Comparison of ENCODE assay signal across 23 mouse cellular contexts in genomic region chr11:64516712-64517589, GRCm38 (mm10).
DNase-seq lines count a peak whose midpoint lies in the region; ATAC-seq and TF ChIP-seq lines count a peak whose summit lies in the region.
"Had no signal": no experiment of that assay in that cellular context is flagged by ENCODE, and none has a peak within 500 bp of the region (broad histone marks: within the 10 kb centered on the region; RNA-seq: fewer than 3 reads in every experiment).

No protein-coding gene starts in this region.

- no peaks in the 10 kb centered on the region for H3K36me3 ChIP-seq in liver, embryonic 12.5 days
- H3K36me3 ChIP-seq in liver, embryonic 11.5 days (ENCODE audit: control insufficient read depth, insufficient read depth, low read length), result no peaks in the 10 kb centered on the region
- H3K36me3 ChIP-seq: embryonic facial prominence, embryonic 12.5 days; forebrain, embryonic 15.5 days; limb, embryonic 12.5 days; midbrain, embryonic 15.5 days; neural tube, embryonic 15.5 days had no signal

- peak overlapping the region; percentile 35 for H3K27ac ChIP-seq in gastrocnemius, adult 2 months
- no peak overlapping the region for H3K27ac ChIP-seq in liver, embryonic 12.5 days
- no peak overlapping the region for H3K27ac ChIP-seq in liver, embryonic 11.5 days (ENCODE audit: low read depth, low read length)
- H3K27ac ChIP-seq: embryonic facial prominence, embryonic 12.5 days; forebrain, embryonic 15.5 days; hindbrain, embryonic 14.5 days; kidney, postnatal 0 days; limb, embryonic 12.5 days; midbrain, embryonic 15.5 days; neural tube, embryonic 15.5 days had no signal

- H3K9me3 ChIP-seq in liver, embryonic 12.5 days (replicated peaks), result no peaks in the 10 kb centered on the region
- no peaks in the 10 kb centered on the region for H3K9me3 ChIP-seq in liver, embryonic 11.5 days (ENCODE audit: control insufficient read depth, low read length)
- H3K9me3 ChIP-seq: embryonic facial prominence, embryonic 12.5 days; forebrain, embryonic 15.5 days; limb, embryonic 12.5 days; midbrain, embryonic 15.5 days; neural tube, embryonic 15.5 days had no signal

- WGBS in liver, embryonic 12.5 days (ENCODE audit: insufficient replicate concordance), result 47% methylated on average over 9 of the region's 9 CpGs
- 65% methylated on average over 9 of the region's 9 CpGs for WGBS in liver, embryonic 11.5 days

- no peak for TF ChIP-seq CTCF in gastrocnemius, adult 2 months (IDR thresholded peaks at IDR 0.05)

- intact Hi-C loops in gastrocnemius, adult 2 months (cut with DNase I), result no loop called here
- intact Hi-C loops in gastrocnemius, postnatal 36 days (cut with DNase I), result no loop called here

- ATAC-seq in liver, embryonic 12.5 days, result no peak
- ATAC-seq in liver, embryonic 11.5 days (replicated peaks; ENCODE audit: low FRiP score), result no peak
- ATAC-seq in common myeloid progenitor, adult 5-6 weeks (replicated peaks; ENCODE audit: low read depth, poor library complexity, severe bottlenecking), result peak; percentile 58
- peak; percentile 60 for ATAC-seq in megakaryocyte progenitor cell, adult 5-6 weeks (replicated peaks; ENCODE audit: poor library complexity)
- ATAC-seq: forebrain, embryonic 15.5 days; intestine, embryonic 16.5 days; midbrain, embryonic 15.5 days had no signal

- DNase-seq in gastrocnemius, adult 2 months, result no peak
- DNase-seq in gastrocnemius, postnatal 36 days, result no peak
- DNase-seq in liver, embryonic 11.5 days (ENCODE audit: low spot score), result no peak
- no peak for DNase-seq in cerebellum, postnatal 25 days
- no peak for DNase-seq in kidney, adult 18-20 months
- DNase-seq: adrenal gland, postnatal 36 days; cerebellum, adult 8-10 months; gastrocnemius, postnatal 25 days; lung, embryonic 14.5 days; right cerebral cortex, postnatal 14 days; spleen, adult 18-20 months; thymus, postnatal 4 days had no signal

- H3K4me1 ChIP-seq in liver, embryonic 12.5 days, result peaks cover 28% of the 10 kb centered on the region
- H3K4me1 ChIP-seq in liver, embryonic 11.5 days (replicated peaks; ENCODE audit: control insufficient read depth, insufficient read depth, low read length), result peaks cover 5% of the 10 kb centered on the region; the same call in 1 of the 2 replicates
- H3K4me1 ChIP-seq: embryonic facial prominence, embryonic 12.5 days had no signal

- no peak overlapping the region for H3K9ac ChIP-seq in liver, embryonic 12.5 days
- no peak overlapping the region for H3K9ac ChIP-seq in liver, embryonic 11.5 days (ENCODE audit: low read depth, low read length)
- H3K9ac ChIP-seq: embryonic facial prominence, embryonic 12.5 days; forebrain, embryonic 15.5 days; hindbrain, embryonic 14.5 days; limb, embryonic 12.5 days; lung, embryonic 14.5 days; midbrain, embryonic 15.5 days; neural tube, embryonic 15.5 days had no signal

- peak overlapping the region; percentile 14; the same call in 1 of the 2 replicates for H3K4me2 ChIP-seq in liver, embryonic 12.5 days
- no peak overlapping the region for H3K4me2 ChIP-seq in liver, embryonic 11.5 days
- H3K4me2 ChIP-seq: embryonic facial prominence, embryonic 12.5 days; forebrain, embryonic 15.5 days; hindbrain, embryonic 14.5 days; limb, embryonic 12.5 days; lung, embryonic 14.5 days; midbrain, embryonic 15.5 days; neural tube, embryonic 15.5 days had no signal

- H3K4me3 ChIP-seq in gastrocnemius, adult 2 months, result no peak overlapping the region
- no peak overlapping the region for H3K4me3 ChIP-seq in liver, embryonic 12.5 days
- no peak overlapping the region for H3K4me3 ChIP-seq in liver, embryonic 11.5 days (ENCODE audit: low read depth, low read length)
- H3K4me3 ChIP-seq: embryonic facial prominence, embryonic 12.5 days; forebrain, embryonic 15.5 days; limb, embryonic 12.5 days; midbrain, embryonic 15.5 days; neural tube, embryonic 15.5 days had no signal

- H3K27me3 ChIP-seq in liver, embryonic 12.5 days (replicated peaks), result peaks cover 41% of the 10 kb centered on the region
- peaks cover 22% of the 10 kb centered on the region for H3K27me3 ChIP-seq in liver, embryonic 11.5 days (replicated peaks; ENCODE audit: control insufficient read depth, insufficient read depth, low read length)

Comparison
In these comparisons a context has a peak if more than half of its experiments do, and no peak if none do; other contexts are left out.
1. ATAC-seq: peak in common myeloid progenitor, adult 5-6 weeks (single experiment) and megakaryocyte progenitor cell, adult 5-6 weeks (single experiment); none in liver, embryonic 12.5 days (single experiment) and liver, embryonic 11.5 days (single experiment).